Mouse (Mus musculus) liver, embryonic 12.5 days (tissue): ENCODE measurements at regions not wholly inside any gene's neighbourhood (a gene's known extent, or its start where the extent isn't known, plus 50 kb on each side); places are given as distances from the start of the nearest gene placed in this dataset.
A peak's percentile ranks its signal among the peaks of the same experiment; 100 is the strongest.
"Not testable (repeated sequence)": the region's sequence is repeated elsewhere in the genome, so short reads cannot be mapped to it uniquely, and the experiment has no call there.

Source experiments
- ATAC-seq: fragments of 200-750 bp; cut with Nextera tagmentation; 2 replicates; pipeline ENCODE4 v1.8.0; 2017; ENCODE audit warnings: moderate number of reproducible peaks, mild to moderate bottlenecking, moderate library complexity
- H3K27ac ChIP-seq: fragments of 300-500 bp; sonication (generic); 2 replicates; pipeline ENCODE4 v1.5.1; 2016; ENCODE audit warnings: mild to moderate bottlenecking
- H3K27me3 ChIP-seq: fragments of 300-500 bp; sonication (generic); replicated peaks from 2 replicates; pipeline ENCODE4 v1.6.1; 2016; ENCODE audit warnings: mild to moderate bottlenecking, moderate library complexity
- H3K36me3 ChIP-seq: fragments of 300-500 bp; sonication (generic); 2 replicates; pipeline ENCODE4 v1.6.1; 2016; ENCODE audit warnings: mild to moderate bottlenecking, moderate library complexity
- H3K4me1 ChIP-seq: fragments of 300-500 bp; sonication (generic); 2 replicates; pipeline ENCODE4 v1.6.1; 2016
- H3K4me2 ChIP-seq: fragments of 300-500 bp; sonication (generic); 2 replicates; pipeline ENCODE4 v1.6.1; 2016; ENCODE audit warnings: mild to moderate bottlenecking, moderate library complexity
- H3K4me3 ChIP-seq: fragments of 300-500 bp; sonication (generic); 2 replicates; pipeline ENCODE4 v1.5.1; 2016; ENCODE audit warnings: mild to moderate bottlenecking, moderate library complexity
- H3K9ac ChIP-seq: fragments of 300-500 bp; sonication (generic); 2 replicates; pipeline ENCODE4 v1.6.1; 2016; ENCODE audit warnings: mild to moderate bottlenecking, moderate library complexity
- H3K9me3 ChIP-seq: fragments of 300-500 bp; sonication (generic); replicated peaks from 2 replicates; pipeline ENCODE4 v1.6.1; 2016; ENCODE audit warnings: mild to moderate bottlenecking, moderate library complexity
- WGBS: fragments of 180-500 bp; shearing (Covaris S2); methylation state at CpG from one replicate; pipeline ENCODE4 v1.1.7; 2016; ENCODE audit not compliant: insufficient replicate concordance; 5-methylcytosine and 5-hydroxymethylcytosine counted together

- peaks cover 16% of the 10 kb centered on the region for H3K4me1 ChIP-seq
- H3K4me3 ChIP-seq: no peak overlapping the region
- 0 out of 2 replicates have a peak, but pooled peaks cover 4% of the 10 kb centered on the region for H3K27me3 ChIP-seq
- H3K4me2 ChIP-seq: no peak overlapping the region
- H3K36me3 ChIP-seq: no peaks in the 10 kb centered on the region
- no peak for ATAC-seq
- WGBS: 14% methylated on average over 7 of the region's 7 CpGs
- H3K27ac ChIP-seq: no peak overlapping the region
- H3K9me3 ChIP-seq: no peaks in the 10 kb centered on the region
- H3K9ac ChIP-seq: no peak overlapping the region
These were observed 81.5 kb upstream of the Cep85l start for GRCm38 (mm10) chr10:53461070-53461781.

- not testable (repeated sequence) for H3K4me3 ChIP-seq, H3K27ac ChIP-seq, H3K9me3 ChIP-seq, H3K4me2 ChIP-seq, H3K9ac ChIP-seq, H3K27me3 ChIP-seq, ATAC-seq, H3K36me3 ChIP-seq
- 78% methylated on average over 1 of the region's 1 CpGs for WGBS
- H3K4me1 ChIP-seq: peaks cover 16% of the 10 kb centered on the region
These were observed 80.0 kb upstream of the Cep85l start for GRCm38 (mm10) chr10:53459706-53460105.

GRCm38 (mm10) chr10:53456027-53456713 is 76.4 kb upstream of the Cep85l start:
- 32% methylated on average over 4 of the region's 4 CpGs for WGBS

GRCm38 (mm10) chr10:53444789-53445188 is 65.0 kb upstream of the Cep85l start:
- H3K4me3 ChIP-seq: no peak overlapping the region
- WGBS: 47% methylated on average over 3 of the region's 3 CpGs
- no peak overlapping the region for H3K27ac ChIP-seq
- no peak overlapping the region for H3K4me2 ChIP-seq
- H3K36me3 ChIP-seq: no peaks in the 10 kb centered on the region
- no peak for ATAC-seq
- no peak overlapping the region for H3K9ac ChIP-seq
- no peaks in the 10 kb centered on the region for H3K9me3 ChIP-seq
- no peaks in the 10 kb centered on the region for H3K4me1 ChIP-seq
- H3K27me3 ChIP-seq: no peaks in the 10 kb centered on the region

More at GRCm38 (mm10) chr10:53456027-53456713, 76.4 kb upstream of the Cep85l start:
- Histone ChIP-seq H3K4me2 (no peak overlapping the region), H3K9ac (no peak overlapping the region), H3K27ac (no peak overlapping the region), H3K4me1 (peaks cover 2% of the 10 kb centered on the region; the same call in 1 of the 2 replicates), H3K4me3 (no peak overlapping the region), H3K27me3 (no peaks in the 10 kb centered on the region), H3K36me3 (no peaks in the 10 kb centered on the region), H3K9me3 (no peaks in the 10 kb centered on the region)
- no peak for ATAC-seq

GRCm38 (mm10) chr10:53443443-53443842 is 63.7 kb upstream of the Cep85l start:
- Histone ChIP-seq H3K36me3 (no peaks in the 10 kb centered on the region), H3K27ac (no peak overlapping the region), H3K4me1 (peaks cover 4% of the 10 kb centered on the region), H3K27me3 (no peaks in the 10 kb centered on the region), H3K4me2 (no peak overlapping the region), H3K4me3 (no peak overlapping the region), H3K9ac (no peak overlapping the region), H3K9me3 (no peaks in the 10 kb centered on the region)
- 85% methylated on average over 1 of the region's 1 CpGs for WGBS
- no peak for ATAC-seq

- Histone ChIP-seq H3K9ac (no peak overlapping the region), H3K4me3 (no peak overlapping the region), H3K4me2 (no peak overlapping the region), H3K27ac (no peak overlapping the region), H3K27me3 (no peaks in the 10 kb centered on the region), H3K9me3 (no peaks in the 10 kb centered on the region), H3K4me1 (peaks cover 9% of the 10 kb centered on the region), H3K36me3 (no peaks in the 10 kb centered on the region)
- no peak for ATAC-seq
- WGBS: 83% methylated on average over 14 of the region's 14 CpGs
These were observed 63.2 kb upstream of the Cep85l start for GRCm38 (mm10) chr10:53442912-53443311.

GRCm38 (mm10) chr10:53440251-53440650 is 60.5 kb upstream of the Cep85l start:
- WGBS: 68% methylated on average over 1 of the region's 1 CpGs
- Histone ChIP-seq H3K36me3 (no peaks in the 10 kb centered on the region), H3K27ac (no peak overlapping the region), H3K4me1 (peaks cover 36% of the 10 kb centered on the region), H3K4me2 (no peak overlapping the region), H3K4me3 (no peak overlapping the region), H3K9me3 (no peaks in the 10 kb centered on the region), H3K27me3 (no peaks in the 10 kb centered on the region), H3K9ac (no peak overlapping the region)
- no peak for ATAC-seq

- no peaks in the 10 kb centered on the region for H3K9me3 ChIP-seq
- no peak overlapping the region for H3K27ac ChIP-seq
- H3K36me3 ChIP-seq: no peaks in the 10 kb centered on the region
- H3K27me3 ChIP-seq: no peaks in the 10 kb centered on the region
- no peak overlapping the region for H3K9ac ChIP-seq
- H3K4me1 ChIP-seq: peaks cover 49% of the 10 kb centered on the region
- H3K4me3 ChIP-seq: no peak overlapping the region
- H3K4me2 ChIP-seq: no peak overlapping the region
- ATAC-seq: no peak
- WGBS: 33% methylated on average over 4 of the region's 4 CpGs
These were observed 58.6 kb upstream of the Cep85l start for GRCm38 (mm10) chr10:53438388-53438787.

GRCm38 (mm10) chr10:53437724-53438123 is 58.0 kb upstream of the Cep85l start:
- 45% methylated on average over 4 of the region's 4 CpGs for WGBS
- Histone ChIP-seq H3K4me3 (no peak overlapping the region), H3K4me1 (peaks cover 54% of the 10 kb centered on the region), H3K9me3 (no peaks in the 10 kb centered on the region), H3K9ac (no peak overlapping the region), H3K27me3 (no peaks in the 10 kb centered on the region), H3K4me2 (no peak overlapping the region), H3K27ac (no peak overlapping the region), H3K36me3 (no peaks in the 10 kb centered on the region)
- no peak for ATAC-seq

- H3K27ac ChIP-seq: peak overlapping the region; percentile 84
These were observed 56.3 kb upstream of the Cep85l start for GRCm38 (mm10) chr10:53436023-53436475.

GRCm38 (mm10) chr10:53435181-53435874 is 55.6 kb upstream of the Cep85l start:
- Histone ChIP-seq H3K27ac (peak overlapping the region; percentile 82), H3K4me2 (peak overlapping the region; percentile 56), H3K4me3 (no peak overlapping the region), H3K4me1 (peaks cover 58% of the 10 kb centered on the region), H3K36me3 (no peaks in the 10 kb centered on the region), H3K9me3 (no peaks in the 10 kb centered on the region), H3K27me3 (no peaks in the 10 kb centered on the region), H3K9ac (peak overlapping the region; percentile 14; the same call in 1 of the 2 replicates)
- WGBS: 35% methylated on average over 14 of the region's 14 CpGs
- peak; percentile 91 for ATAC-seq

More at GRCm38 (mm10) chr10:53436023-53436475, 56.3 kb upstream of the Cep85l start:
- Histone ChIP-seq H3K9ac (0 out of 2 replicates have a peak overlapping the region, but pooled peaks have one; percentile 3), H3K9me3 (no peaks in the 10 kb centered on the region), H3K4me3 (no peak overlapping the region), H3K27me3 (no peaks in the 10 kb centered on the region), H3K4me1 (peaks cover 58% of the 10 kb centered on the region), H3K36me3 (no peaks in the 10 kb centered on the region), H3K4me2 (peak overlapping the region; percentile 56)
- 55% methylated on average over 8 of the region's 8 CpGs for WGBS
- ATAC-seq: peak; percentile 55
